Mouse (Mus musculus) left cerebral cortex, adult 9 months (tissue): ENCODE measurements around the gene Brd4.
"Not testable (repeated sequence)": the region's sequence is repeated elsewhere in the genome, so short reads cannot be mapped to it uniquely, and the experiment has no call there.

Experiments
- DNase-seq, 2 experiments: peaks; one replicate each; pipeline ENCODE4 v3.0.0; 2022; ENCODE audit warnings: low spot score in 2 of 2

The Brd4 gene

GRCm38 (mm10) chr17:32233174-32233573 lies 51.3 kb downstream of the Brd4 start:
- DNase-seq, result no peak

DNA sequence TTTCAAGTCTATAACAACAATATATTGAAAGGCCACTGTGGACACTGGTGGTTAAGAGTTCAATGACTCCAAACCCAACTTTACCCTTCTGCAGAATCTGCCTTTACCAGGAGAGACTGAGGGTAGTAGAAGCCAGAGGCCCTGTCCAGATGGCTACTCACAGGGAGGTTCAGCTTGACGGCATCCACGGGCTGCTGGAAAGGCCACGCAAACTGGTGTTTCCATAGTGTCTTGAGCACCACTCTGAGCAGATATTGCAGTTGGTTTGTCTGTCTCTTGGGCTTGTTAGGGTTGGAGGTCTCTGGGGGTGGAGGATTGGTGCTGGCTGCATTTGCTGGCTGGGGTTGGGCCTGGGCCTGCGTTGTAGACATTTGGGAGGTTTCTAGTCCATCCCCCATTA lies 55.3 kb downstream of the Brd4 start:
- no peak for DNase-seq

DNA sequence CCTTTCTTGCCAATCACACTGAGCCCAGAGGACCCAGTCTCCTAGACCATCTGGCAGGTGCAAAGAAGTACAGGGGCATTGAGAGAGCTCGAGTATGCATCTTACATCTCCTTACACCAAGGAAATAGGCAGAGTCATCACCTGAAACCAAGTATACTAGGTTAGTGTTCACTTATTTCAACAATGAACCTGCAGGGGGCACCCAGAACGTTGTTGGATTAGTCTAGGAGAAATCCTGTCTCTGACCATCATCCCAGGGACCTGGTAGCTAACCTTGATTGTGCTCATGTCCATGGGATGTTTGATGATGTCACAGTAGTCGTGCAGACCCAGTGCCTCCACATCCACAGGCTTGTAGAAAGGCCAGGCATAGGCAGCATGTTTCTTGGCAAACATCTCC lies 63.6 kb downstream of the Brd4 start:
- DNase-seq, result no peak

DNA sequence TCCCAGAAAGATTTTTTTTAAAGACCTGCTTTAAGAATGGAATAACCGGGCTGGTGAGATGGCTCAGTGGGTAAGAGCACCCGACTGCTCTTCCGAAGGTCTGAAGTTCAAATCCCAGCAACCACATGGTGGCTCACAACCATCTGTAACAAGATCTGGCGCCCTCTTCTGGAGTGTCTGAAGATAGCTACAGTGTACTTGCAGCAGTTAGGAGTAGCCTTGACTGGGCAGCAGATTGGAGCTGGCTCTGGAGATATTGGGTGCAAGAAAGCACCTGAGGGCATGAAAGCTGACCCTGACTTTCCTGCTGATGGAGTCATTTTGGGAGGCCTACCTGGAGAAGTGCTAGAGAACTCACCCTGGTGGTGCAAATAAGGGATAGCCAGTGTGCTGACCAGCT lies 68.9 kb downstream of the Brd4 start:
- not testable (repeated sequence) for DNase-seq

DNA sequence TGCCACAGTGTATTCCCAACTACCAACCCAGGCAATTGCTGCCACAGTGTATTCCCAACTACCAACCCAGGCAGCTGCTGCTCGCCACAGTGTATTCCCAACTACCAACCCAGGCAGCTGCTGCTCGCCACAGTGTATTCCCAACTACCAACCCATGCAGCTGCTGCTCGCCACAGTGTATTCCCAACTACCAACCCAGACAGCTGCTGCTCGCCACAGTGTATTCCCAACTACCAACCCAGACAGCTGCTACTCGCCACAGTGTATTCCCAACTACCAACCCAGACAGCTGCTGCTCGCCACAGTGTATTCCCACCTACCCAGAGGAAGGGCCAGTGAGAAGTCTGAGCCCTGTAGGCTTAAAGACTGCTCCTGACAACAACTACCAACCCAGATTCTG lies 73.0 kb downstream of the Brd4 start:
- DNase-seq, result not testable (repeated sequence)

DNA sequence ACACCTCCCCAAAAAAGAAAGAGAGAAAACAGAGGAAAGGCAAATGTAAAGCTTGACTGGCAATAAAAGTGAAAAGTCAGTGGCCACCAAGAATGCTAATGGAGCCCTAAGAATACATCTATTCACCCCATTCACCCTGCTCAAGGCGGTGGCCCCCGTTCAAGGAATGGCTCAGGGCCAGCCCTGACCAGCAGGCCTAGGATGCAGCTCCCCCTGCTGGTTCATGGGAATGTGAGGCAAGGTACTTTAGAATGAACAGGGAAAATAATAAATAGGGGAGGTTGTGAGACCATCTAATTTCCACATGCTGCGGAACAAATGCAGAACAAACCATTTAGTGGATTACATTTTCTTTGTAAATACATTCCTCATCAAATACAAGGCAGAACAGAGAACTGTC lies 74.8 kb downstream of the Brd4 start:
- peak in 1 of 2 experiments; percentile 64 for DNase-seq

DNA sequence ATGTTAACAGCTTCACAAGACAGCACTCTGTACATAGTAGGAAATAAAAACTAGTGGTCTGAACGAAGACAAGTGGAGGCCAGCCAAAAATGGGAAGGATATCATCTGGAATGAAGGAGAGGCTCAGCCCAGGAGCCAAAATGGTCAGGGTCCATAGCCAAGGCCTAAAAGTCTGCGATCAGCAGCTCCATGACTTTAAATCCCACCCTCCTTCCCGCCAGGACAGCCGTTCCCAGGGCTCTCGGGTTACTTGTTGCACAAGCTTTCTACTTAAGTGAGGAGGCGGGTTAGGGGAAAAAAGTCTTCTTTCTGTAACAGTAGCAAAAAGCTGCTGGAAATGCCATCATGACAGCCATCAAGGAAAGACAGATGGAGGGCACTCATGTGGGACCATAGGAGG lies 75.4 kb downstream of the Brd4 start:
- no peak for DNase-seq

GRCm38 (mm10) chr17:32207586-32208245 lies 76.8 kb downstream of the Brd4 start:
- DNase-seq, result peak; percentile 30 to 39

- no peak for DNase-seq
Measured at GRCm38 (mm10) chr17:32205345-32205744, 79.2 kb downstream of the Brd4 start.

DNA sequence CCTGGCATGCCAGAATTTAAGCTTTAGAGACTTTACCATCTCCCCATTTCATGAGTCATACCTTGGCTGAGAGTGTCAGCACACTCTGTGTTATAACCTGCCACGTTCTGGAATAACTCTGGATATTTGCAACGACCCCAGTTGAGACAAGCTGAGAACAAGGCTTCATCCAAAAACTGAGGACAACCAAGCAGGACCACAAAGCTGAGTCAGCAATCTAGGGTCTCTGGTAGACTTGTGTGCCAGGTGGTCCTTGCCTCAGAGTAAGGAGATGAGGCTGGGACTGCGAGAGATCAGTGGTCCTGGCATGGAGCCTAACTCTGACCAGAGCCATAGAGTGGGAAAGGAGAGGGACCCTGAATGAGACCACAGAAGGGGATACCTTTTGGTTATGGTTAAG lies 81.5 kb downstream of the Brd4 start:
- DNase-seq, result no peak

DNA sequence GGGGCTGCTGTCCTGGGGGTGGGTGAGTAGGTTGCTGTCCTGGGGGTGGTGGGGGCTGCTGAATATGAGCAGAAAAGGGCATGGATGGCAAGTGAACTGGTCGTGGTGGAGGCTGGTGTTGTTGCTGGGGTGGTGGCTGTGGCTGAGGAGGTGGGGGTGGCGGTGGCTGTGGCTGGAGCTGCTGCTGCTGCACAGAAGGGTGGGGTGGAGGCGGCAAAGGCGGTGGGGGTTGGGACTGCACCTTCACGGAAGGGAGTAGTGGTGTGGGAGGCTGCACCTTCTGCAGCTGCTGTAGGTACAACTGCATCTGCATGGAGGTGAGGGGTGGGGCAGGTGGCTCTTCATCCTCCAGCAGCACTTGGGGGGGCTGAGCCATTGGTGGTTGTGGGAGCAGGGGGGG lies 83.4 kb downstream of the Brd4 start:
- DNase-seq, result no peak

DNA sequence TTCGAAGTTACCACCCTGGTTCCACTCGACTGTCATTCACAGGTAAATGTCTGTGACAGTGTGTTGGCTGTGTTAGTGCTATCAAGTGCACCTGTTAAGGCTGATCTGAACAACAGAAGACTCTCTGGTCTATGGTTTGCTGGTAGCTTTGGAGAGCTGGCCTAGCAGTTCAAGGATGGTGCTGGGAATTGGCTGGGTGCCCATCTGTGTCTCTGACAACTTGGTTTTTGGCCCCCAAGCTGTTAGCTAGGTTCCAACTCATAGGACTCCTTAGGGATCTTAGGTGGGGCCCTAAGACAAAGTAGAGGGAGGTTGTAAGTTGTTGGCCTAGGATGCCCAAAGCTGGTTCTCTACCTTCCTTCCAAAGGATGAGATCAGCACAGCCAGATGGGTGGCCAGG lies 84.7 kb downstream of the Brd4 start:
- DNase-seq, result no peak

- DNase-seq, result no peak
Measured at GRCm38 (mm10) chr17:32197156-32197555, 87.4 kb downstream of the Brd4 start.

- DNase-seq, result no peak
Measured at GRCm38 (mm10) chr17:32195725-32196124, 88.8 kb downstream of the Brd4 start.

DNA sequence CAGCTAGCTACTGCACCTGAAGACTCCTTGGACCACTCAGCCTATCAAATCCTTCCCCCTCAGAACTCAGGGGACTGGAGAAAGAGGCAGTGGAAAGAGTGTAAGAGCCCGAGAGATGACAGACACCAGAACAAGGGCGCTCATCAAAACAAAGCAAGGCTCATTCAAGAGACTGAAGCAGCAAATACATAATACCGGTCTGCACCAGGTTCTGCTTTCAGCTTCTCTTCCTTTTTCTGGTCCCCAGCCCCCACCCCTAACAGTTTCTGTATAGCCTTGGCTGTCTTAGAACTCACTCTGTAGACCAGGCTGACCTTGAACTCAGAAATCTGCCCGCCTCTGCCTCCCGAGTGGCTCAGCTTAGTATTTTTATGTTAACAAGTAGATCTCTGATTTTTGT lies 91.5 kb downstream of the Brd4 start:
- no peak for DNase-seq

- no peak for DNase-seq
Measured at GRCm38 (mm10) chr17:32189850-32190249, 94.7 kb downstream of the Brd4 start.

DNA sequence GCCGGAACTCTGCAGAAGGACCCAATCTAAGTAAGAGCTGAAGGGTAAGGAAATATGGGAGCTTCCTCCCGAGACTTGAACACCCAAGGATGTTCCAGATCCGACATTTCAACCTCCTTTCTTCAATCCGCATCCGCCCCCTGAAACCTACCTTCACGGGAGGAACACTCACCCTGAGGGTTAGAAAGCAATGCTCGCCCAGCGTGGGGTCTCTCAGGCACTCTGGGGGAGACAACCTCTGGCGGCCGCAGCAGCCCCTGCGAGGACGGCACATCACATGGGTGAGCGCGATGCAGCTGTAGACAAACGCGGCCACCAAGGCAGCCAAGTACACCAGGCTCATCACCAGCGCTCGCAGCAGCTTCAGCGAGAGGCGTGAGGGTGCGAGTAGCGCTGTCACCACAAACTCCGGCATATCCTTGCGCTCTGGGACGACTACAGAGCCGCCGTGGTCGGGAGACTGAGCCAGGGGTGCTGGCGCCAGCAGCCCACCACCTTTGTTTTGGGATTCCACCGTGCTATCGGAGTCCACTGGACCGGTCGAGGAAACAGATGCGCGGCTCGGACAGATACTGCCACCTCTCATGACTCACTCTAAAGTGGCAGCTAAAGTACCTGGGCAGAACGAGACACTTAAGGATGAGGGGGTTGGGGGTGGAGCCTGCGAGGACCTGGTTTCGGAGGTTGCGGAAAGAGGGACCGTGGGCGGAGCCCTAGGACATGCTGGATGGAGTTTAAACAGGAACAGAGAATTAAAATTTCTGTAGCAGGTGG lies 95.5 kb downstream of the Brd4 start, which contains the start of gene Ephx3:
Ephx3 (minus strand) TSS at position 687 of the 774 bp plus-strand sequence.
- DNase-seq, result no peak

DNA sequence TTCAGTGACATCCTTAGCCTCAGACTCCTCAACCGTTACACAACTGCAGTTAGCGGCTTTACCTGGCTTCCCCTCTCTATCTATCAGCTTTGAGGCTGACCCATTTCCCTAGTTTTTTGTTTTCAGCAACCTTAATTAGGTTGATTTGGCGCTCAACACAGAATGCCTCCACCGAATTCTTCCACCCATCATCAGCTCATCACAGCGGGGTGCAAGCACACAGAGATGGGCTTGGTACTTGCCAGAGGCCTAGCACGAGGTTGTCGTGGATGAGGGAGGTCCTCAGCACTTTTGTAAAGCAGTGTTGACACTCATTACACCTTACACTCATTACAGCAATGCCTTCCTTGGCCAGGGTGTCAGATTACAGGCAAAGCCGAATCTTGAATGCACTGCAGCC lies 101.5 kb downstream of the Brd4 start:
- no peak for DNase-seq

DNA sequence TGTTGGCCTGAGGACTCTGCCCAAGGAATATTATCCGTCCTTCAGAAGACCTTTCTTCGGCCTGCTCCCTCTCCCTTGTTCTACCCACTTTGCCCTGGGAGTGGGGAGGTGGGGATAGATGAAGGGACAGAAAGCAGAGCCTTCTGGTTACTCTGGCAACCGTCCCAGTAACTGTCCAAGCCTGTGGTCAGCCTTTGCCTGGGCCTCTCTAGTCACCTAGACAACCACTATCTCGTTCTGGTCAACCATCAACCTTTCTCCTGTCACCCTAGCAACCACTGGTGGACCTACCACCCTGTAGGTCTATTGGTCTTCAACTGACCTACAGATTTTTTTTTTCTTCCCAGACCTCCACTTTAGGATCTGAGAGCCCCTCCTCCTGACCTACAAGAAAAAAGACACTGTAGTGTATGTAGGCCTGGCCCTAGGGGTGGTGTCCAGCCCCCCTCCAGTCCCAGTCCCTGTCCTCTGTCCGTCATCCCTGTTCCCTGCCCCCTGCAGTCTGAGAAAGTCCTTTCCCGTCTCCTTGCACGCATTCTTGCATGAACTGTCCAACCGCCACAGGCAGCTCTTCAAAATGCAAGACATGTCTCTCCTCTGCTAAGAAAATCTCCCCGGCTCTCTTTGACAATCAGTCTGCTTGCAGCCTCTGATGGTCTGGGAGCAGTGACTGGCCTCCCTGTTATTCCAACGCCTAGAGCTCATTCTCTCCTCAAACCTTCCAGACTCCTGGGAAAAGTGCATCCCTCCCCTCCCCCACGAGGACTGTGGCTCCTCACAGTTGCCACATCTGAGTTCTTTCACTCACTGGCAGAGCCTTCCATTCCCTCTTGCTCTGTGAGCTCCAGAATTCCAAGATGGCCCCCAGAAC lies 104.7 kb downstream of the Brd4 start:
- DNase-seq, result no peak

DNA sequence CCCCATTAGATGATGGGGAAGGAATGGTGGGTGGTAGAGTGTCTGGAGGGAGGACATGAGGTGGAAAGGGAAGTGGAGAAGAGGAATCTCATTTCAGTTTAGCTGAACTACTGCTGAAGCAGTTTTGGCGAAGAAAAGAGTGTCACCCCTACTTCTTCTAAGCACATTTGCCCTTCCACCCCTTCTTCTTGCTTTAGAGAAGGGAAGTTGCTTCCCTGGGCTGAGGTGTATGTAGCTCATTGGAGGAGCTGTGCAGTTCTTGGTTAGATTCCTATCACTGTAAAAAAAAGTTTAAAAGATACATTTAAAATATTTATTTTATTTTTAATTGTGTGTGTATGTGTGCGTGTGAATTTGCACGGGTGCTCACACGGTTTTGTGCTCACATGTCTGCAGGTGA lies 107.6 kb downstream of the Brd4 start:
- no peak for DNase-seq

DNA sequence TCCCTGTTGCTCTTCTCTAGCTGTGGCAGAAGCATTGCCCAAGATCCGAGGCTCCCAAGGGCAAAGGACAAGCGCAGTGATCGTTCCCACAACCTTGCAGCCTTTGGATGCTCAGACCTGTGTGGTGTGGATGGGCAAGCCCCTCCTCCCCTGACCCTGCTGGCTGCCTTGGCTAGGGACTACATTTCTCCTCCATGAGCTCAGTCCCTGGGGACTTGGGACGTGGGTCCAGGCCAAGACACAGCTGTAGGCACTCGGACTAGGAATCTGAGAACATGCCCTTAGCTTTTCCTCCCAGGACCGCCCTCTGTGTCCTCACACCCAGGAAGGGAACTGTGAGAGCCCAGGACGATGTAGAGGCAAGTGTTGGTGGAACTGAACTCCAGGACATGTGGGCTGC lies 111.4 kb downstream of the Brd4 start:
- DNase-seq, result no peak

GRCm38 (mm10) chr17:32172485-32172884 lies 112.0 kb downstream of the Brd4 start:
- no peak for DNase-seq
